Mouse (Mus musculus): ENCODE data around the gene Gm27021.

DNA sequence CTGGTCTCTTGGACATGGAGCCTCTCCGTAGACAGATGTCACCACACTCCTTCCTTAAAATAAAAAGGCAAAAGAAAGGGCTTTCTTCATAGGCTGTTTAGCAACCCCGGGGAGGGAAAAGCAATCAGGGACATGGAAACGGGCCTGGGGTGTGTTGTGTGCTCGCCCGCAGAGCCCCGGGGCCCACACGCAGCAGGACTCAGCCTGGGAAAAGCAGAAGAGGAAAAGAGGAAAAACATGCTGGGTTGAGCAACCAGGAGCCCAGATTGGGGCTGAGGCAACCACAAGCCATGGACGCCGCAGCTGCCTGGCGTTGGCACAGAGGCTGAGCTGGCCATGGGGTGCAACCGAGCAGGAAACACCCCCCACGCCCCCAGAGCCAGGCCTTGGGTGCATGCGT, 18.2 kb upstream of the Gm27021 start:
- TF ChIP-seq CTCF (IDR thresholded peaks at IDR 0.05; ENCODE audit: insufficient read depth, low read depth, low read length) (no peak), POLR2A (IDR thresholded peaks at IDR 0.05; ENCODE audit: insufficient read depth, low read depth, low read length) (no peak)

Data from olfactory bulb, adult 2 months (tissue).